Comparison of ENCODE assay signal across 25 mouse cellular contexts in the genomic region with DNA sequence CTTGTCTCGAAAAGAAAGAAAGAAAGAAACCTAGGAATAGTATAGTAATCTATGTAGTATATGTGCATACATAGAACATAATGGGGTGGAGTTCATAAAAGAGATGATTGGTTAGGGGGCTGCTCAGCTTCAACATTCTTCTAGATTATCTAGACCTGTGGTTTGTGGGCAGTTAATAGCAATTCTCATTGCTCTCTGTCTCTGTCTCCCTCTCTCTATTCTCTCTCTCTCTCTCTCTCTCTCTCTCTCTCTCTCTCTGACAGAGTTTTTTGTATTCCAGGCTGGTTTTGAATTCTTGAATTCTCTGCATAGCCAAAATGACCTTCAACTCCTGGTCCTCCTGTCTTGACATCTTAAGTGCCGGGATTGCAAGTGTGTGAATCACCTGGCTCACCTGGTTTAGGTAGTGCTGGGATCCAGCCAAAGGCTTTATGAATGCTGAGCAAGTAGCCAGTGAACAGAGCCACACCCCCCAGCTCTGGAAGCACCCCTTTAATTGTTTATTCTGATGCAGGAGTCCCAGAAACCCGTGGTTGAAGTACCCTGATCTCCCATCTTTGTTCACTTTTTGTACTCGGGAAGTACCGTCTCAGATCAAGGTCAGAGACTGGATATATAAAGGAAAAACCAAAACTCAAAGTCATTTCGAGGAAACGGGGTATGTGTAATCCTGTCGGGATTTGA. TPM values are rescaled to one million over a fixed set of nuclear protein-coding genes. Genes with fewer than 3 reads are reported as not detected.
DNase-seq lines count a peak whose midpoint lies in the region; ATAC-seq and TF ChIP-seq lines count a peak whose summit lies in the region.
"Had no signal": no experiment of that assay in that cellular context is flagged by ENCODE, and none has a peak within 500 bp of the region (broad histone marks: within the 10 kb centered on the region; RNA-seq: fewer than 3 reads in every experiment).

No protein-coding gene starts in this region.

- H3K79me2 ChIP-seq in MEL (ENCODE audit: control insufficient read depth, insufficient read depth, low read length, poor library complexity), result no peaks in the 10 kb centered on the region

- H3K4me2 ChIP-seq in lung, postnatal 0 days (replicated peaks; ENCODE audit: low read depth, low read length), result no peak overlapping the region
- no peak overlapping the region for H3K4me2 ChIP-seq in hindbrain, embryonic 11.5 days (replicated peaks; ENCODE audit: low read depth, low read length)
- H3K4me2 ChIP-seq: heart, embryonic 11.5 days; hindbrain, embryonic 14.5 days; limb, embryonic 12.5 days; liver, embryonic 15.5 days; neural tube, embryonic 13.5 days had no signal

- peak; percentile 80 for DNase-seq in lung, postnatal 0 days (ENCODE audit: low spot score)
- no peak for DNase-seq in lung, postnatal 25 days (ENCODE audit: low spot score)
- DNase-seq in MEL (ENCODE audit: low read depth, low spot score), result peak; percentile 80
- DNase-seq in gonadal fat pad, adult 2 months (ENCODE audit: low read depth), result peak; percentile 52
- no peak for DNase-seq in left cerebral cortex, postnatal 10 days (ENCODE audit: extremely low spot score in 1 of 2, low spot score in 2 of 2)
- DNase-seq in hindbrain, embryonic 11.5 days (ENCODE audit: low spot score), result no peak
- DNase-seq in gastrocnemius, adult 18-20 months (ENCODE audit: low spot score), result no peak
- DNase-seq: adrenal gland, postnatal 14 days; cerebellum, adult 11 months; cerebellum, adult 9-10 months; cerebellum, postnatal 36 days; gastrocnemius, postnatal 25 days; heart, adult 18-20 months; heart, postnatal 4 days; kidney, adult 18-20 months; kidney, postnatal 4 days; layer of hippocampus, adult 9-11 months; right cerebral cortex, postnatal 25 days had no signal

- no peak overlapping the region for H3K27ac ChIP-seq in lung, postnatal 0 days (ENCODE audit: low read length)
- 0 out of 2 replicates have a peak overlapping the region, but pooled peaks have one; percentile 11 for H3K27ac ChIP-seq in MEL (ENCODE audit: control insufficient read depth, low read depth, low read length)
- no peak overlapping the region for H3K27ac ChIP-seq in hindbrain, embryonic 11.5 days (ENCODE audit: low read depth, low read length)
- H3K27ac ChIP-seq: hindbrain, embryonic 14.5 days; limb, embryonic 12.5 days; liver, embryonic 15.5 days; neural tube, embryonic 13.5 days had no signal

- peak; percentile 46; the same call in 1 of the 2 replicates for TF ChIP-seq EP300 in lung, postnatal 0 days (IDR thresholded peaks at IDR 0.05)
- TF ChIP-seq EP300 in MEL (IDR thresholded peaks at IDR 0.05; ENCODE audit: low read depth in 1 of 2, low read length in 2 of 2), result peak; percentile 68 to 78

- WGBS in lung, postnatal 0 days, result 48% methylated on average over 8 of the region's 8 CpGs
- WGBS in hindbrain, embryonic 11.5 days, result 75% methylated on average over 8 of the region's 8 CpGs

- peak; percentile 47 for ATAC-seq in lung, postnatal 0 days
- ATAC-seq in hindbrain, embryonic 11.5 days (ENCODE audit: low FRiP score), result no peak
- ATAC-seq: forebrain, embryonic 14.5 days had no signal

- no peaks in the 10 kb centered on the region for H3K9me3 ChIP-seq in lung, postnatal 0 days (ENCODE audit: low read length)
- H3K9me3 ChIP-seq in MEL (replicated peaks; ENCODE audit: insufficient read depth, low read length), result no peaks in the 10 kb centered on the region
- no peaks in the 10 kb centered on the region for H3K9me3 ChIP-seq in hindbrain, embryonic 11.5 days (ENCODE audit: control insufficient read depth, low read length)
- H3K9me3 ChIP-seq: limb, embryonic 12.5 days; liver, embryonic 15.5 days; midbrain, embryonic 10.5 days; neural tube, embryonic 13.5 days had no signal

- no peak for TF ChIP-seq POLR2A in MEL (IDR thresholded peaks at IDR 0.05; ENCODE audit: control insufficient read depth in 1 of 2, insufficient read depth in 1 of 2, low read depth in 1 of 2, low read length in 2 of 2, poor library complexity in 1 of 2)

- H3K4me1 ChIP-seq in lung, postnatal 0 days (ENCODE audit: insufficient read depth, low read depth, low read length), result peaks cover 4% of the 10 kb centered on the region
- peaks cover 9 to 35% of the 10 kb centered on the region in 2 experiments for H3K4me1 ChIP-seq in MEL (ENCODE audit: control insufficient read depth in 1 of 2, insufficient read depth in 2 of 2, low read length in 2 of 2)
- H3K4me1 ChIP-seq in hindbrain, embryonic 11.5 days (replicated peaks; ENCODE audit: control insufficient read depth, insufficient read depth, low read length), result no peaks in the 10 kb centered on the region; the same call in 1 of the 2 replicates

- no peak for TF ChIP-seq CTCF in lung, postnatal 0 days (IDR thresholded peaks at IDR 0.05)
- no peak for TF ChIP-seq CTCF in MEL (IDR thresholded peaks at IDR 0.05 in 2 of 3, conservative IDR thresholded peaks at IDR 0.05 in 1 of 3; ENCODE audit: control insufficient read depth in 1 of 3, insufficient read depth in 1 of 3, low read depth in 2 of 3, low read length in 3 of 3, poor library complexity in 1 of 3, severe bottlenecking in 1 of 3)

- H3K4me3 ChIP-seq in lung, postnatal 0 days (ENCODE audit: low read depth, low read length), result no peak overlapping the region
- no peak overlapping the region for H3K4me3 ChIP-seq in MEL (ENCODE audit: control insufficient read depth in 1 of 2, insufficient read depth in 1 of 2, low read depth in 2 of 2, low read length in 2 of 2)
- no peak overlapping the region for H3K4me3 ChIP-seq in hindbrain, embryonic 11.5 days (ENCODE audit: low read depth, low read length)
- H3K4me3 ChIP-seq: limb, embryonic 12.5 days; liver, embryonic 15.5 days; midbrain, embryonic 10.5 days; neural tube, embryonic 13.5 days had no signal

- intact Hi-C loops in left cerebral cortex, postnatal 10 days (cut with DNase I), result no loop called here

- H3K27me3 ChIP-seq in lung, postnatal 0 days (replicated peaks; ENCODE audit: insufficient read depth, low read length), result no peaks in the 10 kb centered on the region
- H3K27me3 ChIP-seq in MEL (ENCODE audit: control insufficient read depth in 1 of 2, insufficient read depth in 2 of 2, low read length in 2 of 2), result no peaks in the 10 kb centered on the region
- H3K27me3 ChIP-seq in hindbrain, embryonic 11.5 days (ENCODE audit: control insufficient read depth, insufficient read depth, low read length), result no peaks in the 10 kb centered on the region
- H3K27me3 ChIP-seq: limb, embryonic 12.5 days; liver, embryonic 15.5 days; neural tube, embryonic 13.5 days had no signal

- no peaks in the 10 kb centered on the region for H3K36me3 ChIP-seq in lung, postnatal 0 days (ENCODE audit: insufficient read depth, low read length)
- H3K36me3 ChIP-seq in MEL (ENCODE audit: control insufficient read depth in 1 of 2, insufficient read depth in 2 of 2, low read length in 2 of 2), result peaks cover 0 to 24% of the 10 kb centered on the region in 2 experiments; a peak in 2 of 4 replicates
- no peaks in the 10 kb centered on the region for H3K36me3 ChIP-seq in hindbrain, embryonic 11.5 days (ENCODE audit: control insufficient read depth, insufficient read depth, low read length)
- H3K36me3 ChIP-seq: limb, embryonic 12.5 days; liver, embryonic 15.5 days; midbrain, embryonic 10.5 days; neural tube, embryonic 13.5 days had no signal

- no peak overlapping the region for H3K9ac ChIP-seq in lung, postnatal 0 days (replicated peaks; ENCODE audit: low read depth)
- no peak overlapping the region for H3K9ac ChIP-seq in MEL (ENCODE audit: control insufficient read depth, low read depth, low read length, poor library complexity, severe bottlenecking)
- H3K9ac ChIP-seq in hindbrain, embryonic 11.5 days (ENCODE audit: low read depth, low read length), result no peak overlapping the region
- H3K9ac ChIP-seq: hindbrain, embryonic 14.5 days; limb, embryonic 12.5 days; liver, embryonic 15.5 days; neural tube, embryonic 13.5 days had no signal

- no peak for TF ChIP-seq RAD21 in MEL (IDR thresholded peaks at IDR 0.05; ENCODE audit: low read depth, low read length)

TF ChIP-seq in MEL, 35 proteins besides CTCF, POLR2A, EP300 and RAD21 (continues in another document):
- TF ChIP-seq ZNF384 (IDR thresholded peaks at IDR 0.05; ENCODE audit: low read depth, low read length) (peak; percentile 62), CHD1 (IDR thresholded peaks at IDR 0.05; ENCODE audit: low read depth, low read length) (no peak), MXI1 (IDR thresholded peaks at IDR 0.05; ENCODE audit: low read depth, low read length) (no peak), KAT2A (conservative IDR thresholded peaks at IDR 0.05; ENCODE audit: low read depth, low read length) (no peak), ETS1 (IDR thresholded peaks at IDR 0.05; ENCODE audit: low read depth, low read length) (peak; percentile 76), HCFC1 (IDR thresholded peaks at IDR 0.05; ENCODE audit: low read depth, low read length) (0 out of 2 replicates have a peak, but pooled peaks have one; percentile 27), POLR2AphosphoS5 (IDR thresholded peaks at IDR 0.05; ENCODE audit: borderline replicate concordance, low read depth, low read length) (no peak), E2F4 (IDR thresholded peaks at IDR 0.05; ENCODE audit: borderline replicate concordance, low read depth, low read length) (no peak), TBP (IDR thresholded peaks at IDR 0.05; ENCODE audit: low read depth, low read length) (no peak), GABPA (IDR thresholded peaks at IDR 0.05; ENCODE audit: low read depth, low read length) (no peak), NRF1 (IDR thresholded peaks at IDR 0.05; ENCODE audit: insufficient read depth, low read depth, low read length, poor library complexity, severe bottlenecking) (no peak), SIN3A (IDR thresholded peaks at IDR 0.05; ENCODE audit: low read length) (peak; percentile 77), MEF2A (IDR thresholded peaks at IDR 0.05; ENCODE audit: extremely low read depth, insufficient replicate concordance, low read depth, low read length, poor library complexity, severe bottlenecking) (no peak), RCOR1 (IDR thresholded peaks at IDR 0.05; ENCODE audit: low read depth, low read length) (peak; percentile 76), SMC3 (IDR thresholded peaks at IDR 0.05; ENCODE audit: low read depth, low read length) (no peak), UBTF (IDR thresholded peaks at IDR 0.05; ENCODE audit: borderline replicate concordance, insufficient read depth, low read depth, low read length) (no peak), MAZ (IDR thresholded peaks at IDR 0.05; ENCODE audit: low read depth, low read length) (no peak)

RNA-seq across cellular contexts. Expression of a gene that starts 8.8 kb away (rescaled TPM):
- 17.6 and 22.7 TPM in 2 replicates for polyA plus RNA-seq in lung, postnatal 0 days (2015; fragmentation: Nextera tagmentation; extraction: Ambion mirVana)
- total RNA-seq in MEL (2012; rRNA removed), result 8.1 and 10.5 TPM in 2 replicates
- 10 to 100 TPM in 1 of 2 experiments, not detected in 1; 19.7 TPM for polyA plus RNA-seq in MEL (2012; ENCODE audit: insufficient read depth in 1 of 2, insufficient read length in 2 of 2, low read depth in 1 of 2, low replicate concordance in 2 of 2, missing spikeins in 1 of 2)
- 37.6 and 41.5 TPM in 2 replicates for polyA plus RNA-seq in gonadal fat pad, adult 2 months (2012; rRNA removed)
- total RNA-seq in left cerebral cortex, postnatal 10 days (2021), result 10 to 100 TPM; 28.2 to 31.0 TPM
- 9.8 and 10.3 TPM in 2 replicates for polyA plus RNA-seq in hindbrain, embryonic 11.5 days (2014; fragmentation: Nextera tagmentation; extraction: Ambion mirVana)
- 10 to 100 TPM; 35.9 to 36.3 TPM for total RNA-seq in gastrocnemius, adult 18-20 months (2021)

Comparison
In these comparisons a context has a peak if more than half of its experiments do, and no peak if none do; other contexts are left out.
1. DNase-seq: peak in lung, postnatal 0 days (single experiment), MEL (single experiment) and gonadal fat pad, adult 2 months (single experiment); none in lung, postnatal 25 days (single experiment), left cerebral cortex, postnatal 10 days (0 of 2), hindbrain, embryonic 11.5 days (single experiment) and gastrocnemius, adult 18-20 months (single experiment).